Mouse (Mus musculus): ENCODE measurements around the gene Itgb3bp. TPM values are rescaled to one million over a fixed set of nuclear protein-coding genes. Genes with fewer than 3 reads are reported as not detected.
A peak's percentile ranks its signal among the peaks of the same experiment; 100 is the strongest.

Gene Itgb3bp
- total RNA-seq, 2 experiments from 2014 or later: 3.5 to 6.0 TPM

- DNase-seq (ENCODE audit: low spot score in 2 of 2): no peak
These were observed 6.7 kb upstream of the Itgb3bp start for GRCm38 (mm10) chr4:99936278-99936677.

- no peak for DNase-seq (ENCODE audit: low spot score in 2 of 2)
These were observed 5.2 kb upstream of the Itgb3bp start for GRCm38 (mm10) chr4:99934859-99935258.

- no peak for DNase-seq (ENCODE audit: low spot score in 2 of 2)
These were observed 2.2 kb upstream of the Itgb3bp start for GRCm38 (mm10) chr4:99931807-99932206.

GRCm38 (mm10) chr4:99931240-99931580 is 1.6 kb upstream of the Itgb3bp start:
- no peak for DNase-seq (ENCODE audit: low spot score in 2 of 2)

- no peak for DNase-seq (ENCODE audit: low spot score in 2 of 2)
These were observed 1.1 kb upstream of the Itgb3bp start for GRCm38 (mm10) chr4:99930518-99931239.

GRCm38 (mm10) chr4:99929149-99929612 is 432 bp downstream of the Itgb3bp start, which contains the start of gene Pgm1:
Pgm1 (plus strand) TSS chr4:99929414.
- no peak for DNase-seq (ENCODE audit: low spot score in 2 of 2)

- no peak for DNase-seq (ENCODE audit: low spot score in 2 of 2)
These were observed 1.1 kb downstream of the Itgb3bp start for GRCm38 (mm10) chr4:99928521-99928920.

- no peak for DNase-seq (ENCODE audit: low spot score in 2 of 2)
These were observed 3.2 kb downstream of the Itgb3bp start for GRCm38 (mm10) chr4:99926380-99926779.

GRCm38 (mm10) chr4:99913894-99914451 is 15.6 kb downstream of the Itgb3bp start:
- DNase-seq (ENCODE audit: low spot score in 2 of 2): no peak

GRCm38 (mm10) chr4:99882405-99882804 is 47.2 kb downstream of the Itgb3bp start:
- no peak for DNase-seq (ENCODE audit: low spot score in 2 of 2)

- DNase-seq (ENCODE audit: low spot score in 2 of 2): peak; percentile 27 to 44
These were observed 47.7 kb downstream of the Itgb3bp start for GRCm38 (mm10) chr4:99881882-99882281.

- peak; percentile 87 to 89 for DNase-seq (ENCODE audit: low spot score in 2 of 2)
These were observed 100.2 kb downstream of the Itgb3bp start, which contains the start of gene Efcab7 for GRCm38 (mm10) chr4:99829094-99830073. Efcab7 (plus strand) TSS chr4:99829198.

GRCm38 (mm10) chr4:99828739-99829093 is 100.9 kb downstream of the Itgb3bp start:
- DNase-seq (ENCODE audit: low spot score in 2 of 2): no peak

- no peak for DNase-seq (ENCODE audit: low spot score in 2 of 2)
These were observed 101.3 kb downstream of the Itgb3bp start for GRCm38 (mm10) chr4:99828337-99828736.

GRCm38 (mm10) chr4:99816697-99817460 is 112.7 kb downstream of the Itgb3bp start:
- no peak for DNase-seq (ENCODE audit: low spot score in 2 of 2)

GRCm38 (mm10) chr4:99792365-99792764 is 137.2 kb downstream of the Itgb3bp start:
- DNase-seq (ENCODE audit: low spot score in 2 of 2): no peak

- no peak for DNase-seq (ENCODE audit: low spot score in 2 of 2)
These were observed 156.6 kb downstream of the Itgb3bp start for GRCm38 (mm10) chr4:99773041-99773440.

- no peak for DNase-seq (ENCODE audit: low spot score in 2 of 2)
These were observed 159.1 kb downstream of the Itgb3bp start for GRCm38 (mm10) chr4:99770555-99770954.

- DNase-seq (ENCODE audit: low spot score in 2 of 2): no peak
These were observed 162.9 kb downstream of the Itgb3bp start for GRCm38 (mm10) chr4:99766753-99767152.

GRCm38 (mm10) chr4:99766303-99766702 is 163.3 kb downstream of the Itgb3bp start:
- no peak for DNase-seq (ENCODE audit: low spot score in 2 of 2)

- DNase-seq (ENCODE audit: low spot score in 2 of 2): no peak
These were observed 177.2 kb downstream of the Itgb3bp start for GRCm38 (mm10) chr4:99752426-99752825.
